In genomic region chr19:56592472-56592871, GRCm38 (mm10) we compare ENCODE assay signal across 18 mouse cellular contexts.
"Had no signal": no experiment of that assay in that cellular context is flagged by ENCODE, and none has a peak within 500 bp of the region (broad histone marks: within the 10 kb centered on the region; RNA-seq: fewer than 3 reads in every experiment).

No protein-coding gene starts in this region.

- H3K4me2 ChIP-seq: intestine, embryonic 15.5 days; liver, embryonic 11.5 days; lung, embryonic 14.5 days; midbrain, embryonic 12.5 days; midbrain, embryonic 15.5 days; neural tube, embryonic 12.5 days; neural tube, embryonic 15.5 days had no signal

- H3K9ac ChIP-seq: intestine, embryonic 15.5 days; liver, embryonic 14.5 days; liver, postnatal 0 days; lung, embryonic 14.5 days; midbrain, embryonic 12.5 days; midbrain, embryonic 15.5 days; neural tube, embryonic 12.5 days; neural tube, embryonic 15.5 days had no signal

- H3K4me1 ChIP-seq: midbrain, embryonic 12.5 days; midbrain, embryonic 15.5 days; neural tube, embryonic 12.5 days had no signal

- H3K27me3 ChIP-seq: intestine, embryonic 15.5 days; midbrain, embryonic 12.5 days; midbrain, embryonic 15.5 days; neural tube, embryonic 12.5 days; neural tube, embryonic 15.5 days had no signal

- ATAC-seq: intestine, embryonic 15.5 days; liver, postnatal 0 days; lung, postnatal 0 days; midbrain, embryonic 15.5 days had no signal

- H3K9me3 ChIP-seq: intestine, embryonic 15.5 days; midbrain, embryonic 12.5 days; midbrain, embryonic 15.5 days; neural tube, embryonic 12.5 days; neural tube, embryonic 15.5 days had no signal

- H3K27ac ChIP-seq: intestine, embryonic 15.5 days; layer of hippocampus, adult 2 months; liver, embryonic 14.5 days; macrophage; midbrain, embryonic 12.5 days; midbrain, embryonic 15.5 days; neural tube, embryonic 12.5 days; neural tube, embryonic 15.5 days had no signal

- DNase-seq: kidney, adult 11 months; kidney, postnatal 14 days; layer of hippocampus, adult 9-11 months; liver, postnatal 0 days; lung, embryonic 14.5 days; thymus, adult 2 months; thymus, postnatal 14 days; thymus, postnatal 4 days had no signal

- H3K4me3 ChIP-seq: intestine, embryonic 15.5 days; layer of hippocampus, adult 2 months; midbrain, embryonic 12.5 days; midbrain, embryonic 15.5 days; neural tube, embryonic 12.5 days; neural tube, embryonic 15.5 days had no signal
